Mouse (Mus musculus) forebrain, embryonic 11.5 days (tissue): ENCODE data around the gene Hkdc1. TPM values are rescaled to one million over a fixed set of nuclear protein-coding genes. Genes with fewer than 3 reads are reported as not detected.

Experiments
- ATAC-seq: fragments of 200-750 bp; cut with Nextera tagmentation; replicated peaks from 2 replicates; pipeline ENCODE4 v1.8.0; 2017; ENCODE audit warnings: moderate TSS enrichment; ENCODE audit not compliant: low FRiP score
- DNase-seq: peaks from one replicate; pipeline ENCODE4 v3.0.0-alpha.2; 2017; ENCODE audit warnings: low spot score
- H3K27ac ChIP-seq: fragments of 300-500 bp; sonication (generic); 2 replicates; pipeline ENCODE4 v1.5.1; 2014; ENCODE audit warnings: low read depth, low read length
- H3K27me3 ChIP-seq: fragments of 300-500 bp; sonication (generic); 2 replicates; pipeline ENCODE4 v1.6.1; 2014; ENCODE audit warnings: mild to moderate bottlenecking, low read length, mixed read lengths; ENCODE audit not compliant: control insufficient read depth, insufficient read depth
- H3K36me3 ChIP-seq: fragments of 300-500 bp; sonication (generic); 2 replicates; pipeline ENCODE4 v1.6.1; 2014; ENCODE audit warnings: mild to moderate bottlenecking, low read length, moderate library complexity, mixed read lengths; ENCODE audit not compliant: control insufficient read depth, insufficient read depth
- H3K4me1 ChIP-seq: fragments of 300-500 bp; sonication (generic); replicated peaks from 2 replicates; pipeline ENCODE4 v1.6.1; 2014; ENCODE audit warnings: low read length, mixed read lengths; ENCODE audit not compliant: control insufficient read depth, insufficient read depth
- H3K4me2 ChIP-seq: fragments of 300-500 bp; sonication (generic); 2 replicates; pipeline ENCODE4 v1.6.1; 2014; ENCODE audit warnings: low read depth, mild to moderate bottlenecking, low read length, moderate library complexity, mixed read lengths; ENCODE audit not compliant: severe bottlenecking
- H3K4me3 ChIP-seq: fragments of 300-500 bp; sonication (generic); 2 replicates; pipeline ENCODE4 v1.5.1; 2014; ENCODE audit warnings: low read depth, low read length
- H3K9ac ChIP-seq: fragments of 300-500 bp; sonication (generic); 2 replicates; pipeline ENCODE4 v1.6.1; 2014; ENCODE audit warnings: low read length
- H3K9me3 ChIP-seq: fragments of 300-500 bp; sonication (generic); 2 replicates; pipeline ENCODE4 v1.6.1; 2016; ENCODE audit warnings: low read length, mixed read lengths; ENCODE audit not compliant: control insufficient read depth
- WGBS: fragments of 180-500 bp; shearing (Covaris S2); extraction: QIAGEN DNeasy Blood & Tissue Kit; methylation state at CpG from one replicate; pipeline ENCODE4 v1.1.7; 2014; 5-methylcytosine and 5-hydroxymethylcytosine counted together
- polyA plus RNA-seq: library from polyadenylated mRNA; unstranded; fragments of >200 nt; fragmentation: Nextera tagmentation; extraction: Ambion mirVana; gene quantifications from 2 replicates; pipeline ENCODE4 v1.2.1, GENCODE M21; 2014

Hkdc1 gene
- polyA plus RNA-seq, 1 experiment from 2014 or later, result not detected

- H3K4me3 ChIP-seq, result no peak overlapping the region
- H3K27me3 ChIP-seq, result no peaks in the 10 kb centered on the region
- DNase-seq (peak; percentile 83), ATAC-seq (peak; percentile 30; the same call in 1 of the 2 replicates)
- H3K27ac ChIP-seq, result no peak overlapping the region
- no peaks in the 10 kb centered on the region for H3K36me3 ChIP-seq
- no peak overlapping the region for H3K4me2 ChIP-seq
- no peaks in the 10 kb centered on the region for H3K4me1 ChIP-seq
- WGBS, result 17% methylated on average over 5 of the region's 5 CpGs
- H3K9ac ChIP-seq, result no peak overlapping the region
- H3K9me3 ChIP-seq, result no peaks in the 10 kb centered on the region
Measured at GRCm38 (mm10) chr10:62410943-62411342, 11.3 kb downstream of the Hkdc1 start.

GRCm38 (mm10) chr10:62404901-62405300, 17.4 kb downstream of the Hkdc1 start:
- ATAC-seq, result no peak
- no peaks in the 10 kb centered on the region for H3K36me3 ChIP-seq
- no peaks in the 10 kb centered on the region for H3K4me1 ChIP-seq
- H3K9ac ChIP-seq, result peak overlapping the region; percentile 6; the same call in 1 of the 2 replicates
- no peaks in the 10 kb centered on the region for H3K9me3 ChIP-seq
- no peaks in the 10 kb centered on the region for H3K27me3 ChIP-seq
- DNase-seq, result peak; percentile 57
- 0 out of 2 replicates have a peak overlapping the region, but pooled peaks have one; percentile 15 for H3K4me2 ChIP-seq
- no peak overlapping the region for H3K4me3 ChIP-seq
- no peak overlapping the region for H3K27ac ChIP-seq
- 43% methylated on average over 14 of the region's 14 CpGs for WGBS

- 85% methylated on average over 19 of the region's 19 CpGs for WGBS
- no peaks in the 10 kb centered on the region for H3K27me3 ChIP-seq
- H3K9ac ChIP-seq, result no peak overlapping the region
- H3K9me3 ChIP-seq, result no peaks in the 10 kb centered on the region
- no peak for ATAC-seq
- H3K36me3 ChIP-seq, result no peaks in the 10 kb centered on the region
- no peak overlapping the region for H3K27ac ChIP-seq
- H3K4me2 ChIP-seq, result no peak overlapping the region
- no peaks in the 10 kb centered on the region for H3K4me1 ChIP-seq
- no peak overlapping the region for H3K4me3 ChIP-seq
- no peak for DNase-seq
Measured at GRCm38 (mm10) chr10:62401641-62402111, 20.6 kb downstream of the Hkdc1 start.

- Histone ChIP-seq H3K27ac (no peak overlapping the region), H3K9ac (no peak overlapping the region), H3K36me3 (no peaks in the 10 kb centered on the region), H3K27me3 (no peaks in the 10 kb centered on the region), H3K4me1 (no peaks in the 10 kb centered on the region), H3K4me3 (no peak overlapping the region), H3K4me2 (no peak overlapping the region), H3K9me3 (no peaks in the 10 kb centered on the region)
- 78% methylated on average over 3 of the region's 3 CpGs for WGBS
- DNase-seq (no peak), ATAC-seq (no peak)
Measured at GRCm38 (mm10) chr10:62383011-62383410, 39.3 kb downstream of the Hkdc1 start.

- ATAC-seq, result no peak
- H3K4me1 ChIP-seq, result no peaks in the 10 kb centered on the region
Measured at GRCm38 (mm10) chr10:62380936-62381335, 41.4 kb downstream of the Hkdc1 start.

GRCm38 (mm10) chr10:62379808-62380207, 42.5 kb downstream of the Hkdc1 start, which contains the start of gene Hk1:
Gene Hk1 (minus strand): TSS chr10:62379908.
- no peak within 1 kb of the TSS for H3K27ac ChIP-seq
- no peak within 1 kb of the TSS for H3K4me3 ChIP-seq
- 85% methylated on average over 1 of the region's 1 CpGs for WGBS

More at GRCm38 (mm10) chr10:62380936-62381335, 41.4 kb downstream of the Hkdc1 start:
- Histone ChIP-seq H3K27ac (no peak overlapping the region), H3K4me3 (no peak overlapping the region), H3K27me3 (no peaks in the 10 kb centered on the region), H3K4me2 (no peak overlapping the region), H3K9me3 (no peaks in the 10 kb centered on the region), H3K9ac (no peak overlapping the region), H3K36me3 (no peaks in the 10 kb centered on the region)
- no peak for DNase-seq

GRCm38 (mm10) chr10:62358827-62359226, 63.5 kb downstream of the Hkdc1 start:
- Histone ChIP-seq H3K36me3 (no peaks in the 10 kb centered on the region), H3K9me3 (no peaks in the 10 kb centered on the region), H3K27me3 (no peaks in the 10 kb centered on the region), H3K4me3 (no peak overlapping the region), H3K4me1 (no peaks in the 10 kb centered on the region), H3K27ac (no peak overlapping the region), H3K4me2 (no peak overlapping the region), H3K9ac (no peak overlapping the region)
- ATAC-seq (no peak), DNase-seq (no peak)
- 89% methylated on average over 7 of the region's 7 CpGs for whole genome bisulfite sequencing

More at GRCm38 (mm10) chr10:62379808-62380207, 42.5 kb downstream of the Hkdc1 start, which contains the start of gene Hk1:
- DNase-seq, result no peak
- no peaks in the 10 kb centered on the region for H3K27me3 ChIP-seq
- H3K36me3 ChIP-seq, result no peaks in the 10 kb centered on the region
- no peak within 1 kb of the TSS for H3K9ac ChIP-seq
- no peaks in the 10 kb centered on the region for H3K4me1 ChIP-seq
- no peaks in the 10 kb centered on the region for H3K9me3 ChIP-seq
- ATAC-seq, result no peak
- no peak within 1 kb of the TSS for H3K4me2 ChIP-seq

GRCm38 (mm10) chr10:62356105-62356730, 66.1 kb downstream of the Hkdc1 start:
- no peaks in the 10 kb centered on the region for H3K9me3 ChIP-seq
- H3K27ac ChIP-seq, result no peak overlapping the region
- DNase-seq (no peak), ATAC-seq (no peak)
- no peak overlapping the region for H3K4me2 ChIP-seq
- H3K36me3 ChIP-seq, result no peaks in the 10 kb centered on the region
- H3K27me3 ChIP-seq, result no peaks in the 10 kb centered on the region
- H3K4me3 ChIP-seq, result no peak overlapping the region
- no peak overlapping the region for H3K9ac ChIP-seq
- 83% methylated on average over 17 of the region's 17 CpGs for WGBS
- no peaks in the 10 kb centered on the region for H3K4me1 ChIP-seq

- H3K36me3 ChIP-seq, result no peaks in the 10 kb centered on the region
- H3K27me3 ChIP-seq, result no peaks in the 10 kb centered on the region
- no peaks in the 10 kb centered on the region for H3K9me3 ChIP-seq
- H3K4me1 ChIP-seq, result peaks cover 5% of the 10 kb centered on the region; the same call in 1 of the 2 replicates
- no peak overlapping the region for H3K4me3 ChIP-seq
- 83% methylated on average over 5 of the region's 5 CpGs for WGBS
- H3K9ac ChIP-seq, result no peak overlapping the region
- ATAC-seq, result no peak
- no peak overlapping the region for H3K27ac ChIP-seq
- DNase-seq, result no peak
- no peak overlapping the region for H3K4me2 ChIP-seq
Measured at GRCm38 (mm10) chr10:62345147-62345546, 77.1 kb downstream of the Hkdc1 start.
